Mouse (Mus musculus) small intestine, adult 2 months (tissue): ENCODE measurements around the gene Ung. TPM values are rescaled to one million over a fixed set of nuclear protein-coding genes. Genes with fewer than 3 reads are reported as not detected.

ENCODE experiments used
- H3K27ac ChIP-seq: fragments of 200-500 bp; 2 replicates; pipeline ENCODE4 v1.5.1; 2012; ENCODE audit warnings: low read depth, low read length, control low read depth, inconsistent platforms; ENCODE audit not compliant: insufficient read depth
- H3K27me3 ChIP-seq: fragments of 200-500 bp; 2 replicates; pipeline ENCODE4 v1.6.1; 2012; ENCODE audit warnings: mild to moderate bottlenecking, moderate library complexity, low read length, inconsistent platforms; ENCODE audit not compliant: control insufficient read depth, insufficient read depth
- H3K36me3 ChIP-seq: fragments of 200-500 bp; 2 replicates; pipeline ENCODE4 v1.6.1; 2012; ENCODE audit warnings: mild to moderate bottlenecking, low read length, control low read depth, inconsistent platforms; ENCODE audit not compliant: control insufficient read depth, insufficient read depth
- H3K4me1 ChIP-seq: fragments of 200-500 bp; 2 replicates; pipeline ENCODE4 v1.6.1; 2012; ENCODE audit warnings: low read length, inconsistent platforms, mixed read lengths; ENCODE audit not compliant: control insufficient read depth, insufficient read depth, insufficient read length
- H3K4me3 ChIP-seq: fragments of 200-500 bp; 2 replicates; pipeline ENCODE4 v1.5.1; 2012; ENCODE audit warnings: low read depth, mild to moderate bottlenecking, control low read depth, inconsistent platforms, low read length, moderate library complexity
- CTCF ChIP-seq: fragments of 200-500 bp; IDR thresholded peaks from 2 replicates; pipeline ENCODE4 v1.5.1; 2012; ENCODE audit warnings: low read depth, mild to moderate bottlenecking, control low read depth, inconsistent platforms, low read length, moderate library complexity, mixed read lengths; ENCODE audit not compliant: insufficient replicate concordance, insufficient read length; ENCODE audit errors: extremely low read depth
- POLR2A ChIP-seq: fragments of 200-500 bp; IDR thresholded peaks from 2 replicates; pipeline ENCODE4 v1.6.1; 2012; ENCODE audit warnings: low read depth, mild to moderate bottlenecking, control low read depth, inconsistent platforms, low read length, moderate library complexity
- WGBS: fragments of 180-500 bp; shearing (Covaris S2); methylation state at CpG from one replicate; pipeline ENCODE4 v1.1.7; 2018; 5-methylcytosine and 5-hydroxymethylcytosine counted together
- polyA plus RNA-seq: library from polyadenylated mRNA; depleted of rRNA; stranded (reverse); fragments of >200 nt; gene quantifications from 2 replicates; pipeline ENCODE4 v1.2.3, GENCODE M21; 2012

Gene Ung
- polyA plus RNA-seq, 1 experiment = 6.7 TPM

GRCm38 (mm10) chr5:114119806-114120205 is 10.4 kb upstream of the Ung start:
- H3K36me3 ChIP-seq = peaks cover 20% of the 10 kb centered on the region
- peaks cover 2% of the 10 kb centered on the region; the same call in 1 of the 2 replicates for H3K4me1 ChIP-seq
- no peak overlapping the region for H3K4me3 ChIP-seq
- no peaks in the 10 kb centered on the region for H3K27me3 ChIP-seq
- TF ChIP-seq POLR2A = no peak
- TF ChIP-seq CTCF = no peak
- H3K27ac ChIP-seq = no peak overlapping the region
- 91% methylated on average over 4 of the region's 4 CpGs for WGBS

GRCm38 (mm10) chr5:114126008-114126407 is 4.2 kb upstream of the Ung start:
- Histone ChIP-seq H3K27ac (no peak overlapping the region), H3K36me3 (peaks cover 15% of the 10 kb centered on the region), H3K4me1 (peaks cover 3% of the 10 kb centered on the region; the same call in 1 of the 2 replicates), H3K27me3 (no peaks in the 10 kb centered on the region), H3K4me3 (no peak overlapping the region)
- TF ChIP-seq CTCF = no peak
- no peak for TF ChIP-seq POLR2A
- 98% methylated on average over 3 of the region's 3 CpGs for WGBS

GRCm38 (mm10) chr5:114126499-114127244 is 3.5 kb upstream of the Ung start:
- Histone ChIP-seq H3K4me1 (peaks cover 3% of the 10 kb centered on the region; the same call in 1 of the 2 replicates), H3K4me3 (no peak overlapping the region), H3K36me3 (peaks cover 9% of the 10 kb centered on the region; the same call in 1 of the 2 replicates), H3K27ac (no peak overlapping the region), H3K27me3 (no peaks in the 10 kb centered on the region)
- TF ChIP-seq CTCF (no peak), POLR2A (no peak)
- 86% methylated on average over 7 of the region's 7 CpGs for WGBS

GRCm38 (mm10) chr5:114127374-114128349 is 2.5 kb upstream of the Ung start, which contains the start of gene Alkbh2:
Gene Alkbh2 (minus strand): TSS chr5:114128218.
- Histone ChIP-seq H3K36me3 (peaks cover 7% of the 10 kb centered on the region; the same call in 1 of the 2 replicates), H3K27me3 (no peaks in the 10 kb centered on the region), H3K4me3 (peak within 1 kb of the TSS; percentile 70), H3K4me1 (peaks cover 3% of the 10 kb centered on the region; the same call in 1 of the 2 replicates), H3K27ac (peak within 1 kb of the TSS; percentile 60)
- TF ChIP-seq POLR2A = peak; percentile 42
- peak; percentile 90 for TF ChIP-seq CTCF
- 2% methylated on average over 69 of the region's 69 CpGs for WGBS

- no peak for TF ChIP-seq CTCF
- no peak for TF ChIP-seq POLR2A
- 61% methylated on average over 15 of the region's 15 CpGs for WGBS
- Histone ChIP-seq H3K4me3 (peak overlapping the region; percentile 78; the same call in 1 of the 2 replicates), H3K27ac (no peak overlapping the region), H3K4me1 (peaks cover 8% of the 10 kb centered on the region), H3K36me3 (no peaks in the 10 kb centered on the region), H3K27me3 (no peaks in the 10 kb centered on the region)
Measured at GRCm38 (mm10) chr5:114129550-114130210, 506 bp upstream of the Ung start.

GRCm38 (mm10) chr5:114130698-114131520 is 723 bp downstream of the Ung start:
- H3K4me3 ChIP-seq = peak overlapping the region; percentile 78
- TF ChIP-seq POLR2A = no peak
- no peak for TF ChIP-seq CTCF
- H3K27me3 ChIP-seq = no peaks in the 10 kb centered on the region
- no peaks in the 10 kb centered on the region; the same call in 1 of the 2 replicates for H3K36me3 ChIP-seq
- peaks cover 8% of the 10 kb centered on the region for H3K4me1 ChIP-seq
- under 1% methylated on average over 86 of the region's 87 CpGs for WGBS
- peak overlapping the region; percentile 61 for H3K27ac ChIP-seq
